Mouse (Mus musculus) embryo, embryonic 10.5 days (tissue): ENCODE measurements around the gene Car1.
"Not testable (repeated sequence)": the region's sequence is repeated elsewhere in the genome, so short reads cannot be mapped to it uniquely, and the experiment has no call there.

Source experiments
- DNase-seq: peaks from one replicate; pipeline ENCODE4 v3.0.0-alpha.2; 2015; ENCODE audit warnings: low spot score

Gene Car1

DNA sequence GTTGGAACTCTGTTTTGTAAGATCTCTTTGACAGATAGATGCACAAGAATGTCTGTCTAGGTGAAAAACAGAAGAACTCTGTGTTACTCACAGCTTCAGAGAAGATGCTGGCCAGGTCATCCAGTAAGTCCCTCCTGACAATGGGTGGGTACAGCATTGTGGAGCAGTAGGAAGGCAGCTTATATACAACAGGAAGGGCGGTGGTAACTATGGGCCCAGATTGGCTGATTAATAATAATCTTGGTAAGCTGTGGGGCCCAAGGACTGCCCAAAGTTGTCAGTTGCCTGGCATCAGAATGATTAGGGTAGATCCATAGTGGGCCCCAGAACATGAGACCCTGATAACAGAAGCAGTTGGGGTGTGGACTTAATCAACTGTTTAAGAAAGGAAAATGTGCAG, at the start of gene Car1:
Car1 (minus strand) TSS at position 158 of the 400 bp plus-strand sequence.
- no peak for DNase-seq

DNA sequence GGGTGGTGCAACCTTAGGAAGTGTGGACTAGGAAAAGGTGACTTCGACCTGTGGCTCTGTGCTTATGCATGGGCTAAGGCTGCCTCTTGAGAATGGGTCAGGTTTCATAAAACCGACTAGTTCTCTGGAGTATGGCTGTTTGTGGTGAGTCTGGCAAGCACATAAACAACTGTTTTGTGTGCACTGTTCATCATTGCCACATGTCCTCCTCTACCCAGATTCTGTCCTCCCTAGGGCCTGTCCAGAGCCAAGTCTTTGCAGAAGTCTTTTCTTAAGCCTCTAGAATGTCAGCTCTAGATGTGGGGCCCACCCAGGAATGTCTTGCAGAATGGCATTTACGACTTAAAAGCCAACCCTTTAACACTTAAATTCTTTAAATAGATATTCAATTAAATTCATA, 49.7 kb upstream of the Car1 start:
- DNase-seq: no peak

- no peak for DNase-seq
Measured at GRCm38 (mm10) chr3:14854446-14854845, 46.3 kb upstream of the Car1 start.

DNA sequence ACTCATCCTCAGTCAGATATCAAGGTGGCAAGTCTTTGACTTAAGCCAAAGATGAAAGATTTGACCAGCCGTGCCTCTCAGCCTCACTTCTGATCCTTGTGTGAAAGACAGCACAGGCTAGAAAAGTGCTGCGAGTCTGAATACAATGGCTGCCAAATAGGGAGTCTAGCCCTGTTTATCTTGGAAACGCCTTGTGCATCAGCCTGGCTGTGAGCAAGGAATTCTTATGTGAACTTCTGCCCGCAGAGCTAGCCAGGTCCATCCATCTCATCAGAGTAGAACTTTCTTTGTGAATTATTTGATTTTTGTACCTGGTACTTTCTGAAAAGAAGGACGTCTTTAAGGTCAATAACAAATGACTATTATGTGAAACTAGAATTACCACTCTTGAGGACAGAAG, 45.8 kb upstream of the Car1 start:
- no peak for DNase-seq

- no peak for DNase-seq
Measured at GRCm38 (mm10) chr3:14848587-14849254, 40.6 kb upstream of the Car1 start.

GRCm38 (mm10) chr3:14839466-14840118, 31.4 kb upstream of the Car1 start:
- DNase-seq: no peak

- DNase-seq: no peak
Measured at GRCm38 (mm10) chr3:14838936-14839335, 30.8 kb upstream of the Car1 start.

GRCm38 (mm10) chr3:14832766-14833165, 24.6 kb upstream of the Car1 start:
- DNase-seq: no peak

- no peak for DNase-seq
Measured at GRCm38 (mm10) chr3:14831219-14831835, 23.2 kb upstream of the Car1 start.

DNA sequence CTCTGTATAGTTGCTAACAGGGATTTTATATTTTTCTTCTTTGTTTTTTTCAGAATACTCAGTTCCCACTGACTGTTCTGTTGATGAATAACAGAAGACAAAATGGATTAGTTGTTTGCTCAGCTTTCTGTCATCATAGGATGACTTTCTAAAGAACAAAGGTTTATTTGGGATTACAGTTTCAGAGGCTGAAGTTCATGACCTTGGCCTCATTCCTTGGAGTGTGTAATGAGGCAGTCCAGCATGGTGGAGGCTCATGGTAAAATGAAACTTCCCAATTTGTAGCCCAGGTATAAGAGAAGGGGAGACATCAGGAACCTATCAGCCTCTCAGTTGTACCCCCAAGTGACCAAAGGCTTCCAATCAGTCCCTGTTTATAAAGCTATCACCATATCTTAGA, 20.7 kb upstream of the Car1 start:
- no peak for DNase-seq

DNA sequence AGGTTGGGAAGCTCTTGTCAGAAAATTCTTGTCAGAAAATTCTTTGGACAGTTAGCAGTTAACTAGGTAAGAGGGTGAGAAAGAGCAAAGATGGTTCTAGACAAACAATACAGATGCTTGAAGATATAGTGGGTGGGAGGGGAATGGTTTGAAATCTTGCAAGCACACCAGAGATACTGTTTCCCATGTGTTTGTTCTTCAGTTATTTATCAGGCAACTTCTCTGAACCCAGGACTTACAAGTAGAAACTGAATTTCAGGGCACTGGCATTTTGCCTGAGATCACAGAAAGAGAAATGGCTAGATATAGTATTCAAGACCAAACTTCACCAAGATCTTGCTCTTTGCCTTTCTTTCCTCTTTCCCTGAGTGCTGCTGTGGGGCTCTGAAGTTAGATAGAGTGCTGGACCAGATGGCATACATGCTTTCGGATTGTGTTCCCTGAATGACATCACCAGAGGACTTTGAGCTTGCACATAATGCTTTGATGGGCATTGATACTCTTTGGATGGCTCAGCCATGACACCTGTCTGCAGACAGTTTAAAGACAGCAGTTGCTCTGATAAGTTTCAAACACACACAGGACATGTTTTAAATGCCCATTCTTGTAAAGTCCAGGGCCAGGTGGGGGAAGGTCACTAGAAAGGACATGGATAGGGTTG, 11.8 kb upstream of the Car1 start:
- no peak for DNase-seq

DNA sequence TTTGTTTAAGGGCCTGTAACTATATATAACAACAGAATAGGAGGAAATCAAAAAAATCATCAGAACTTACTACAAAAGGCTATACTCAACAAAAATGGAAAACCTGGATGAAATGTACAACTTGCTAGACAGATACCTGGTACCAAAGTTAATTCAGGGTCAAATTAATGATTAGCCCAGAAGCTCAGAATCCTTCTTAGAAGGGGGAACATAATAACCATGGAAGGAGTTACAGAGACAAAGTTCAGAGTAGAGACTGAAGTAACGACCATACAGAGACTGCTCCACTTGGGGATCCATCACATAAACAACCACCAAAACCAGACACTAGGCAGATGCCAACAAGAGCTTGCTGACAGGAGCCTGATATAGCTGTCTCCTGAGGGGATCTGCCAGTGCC, 7.2 kb upstream of the Car1 start:
- not testable (repeated sequence) for DNase-seq

- DNase-seq: no peak
Measured at GRCm38 (mm10) chr3:14806702-14807101, 1.5 kb downstream of the Car1 start.

GRCm38 (mm10) chr3:14805962-14806361, 2.2 kb downstream of the Car1 start:
- no peak for DNase-seq

DNA sequence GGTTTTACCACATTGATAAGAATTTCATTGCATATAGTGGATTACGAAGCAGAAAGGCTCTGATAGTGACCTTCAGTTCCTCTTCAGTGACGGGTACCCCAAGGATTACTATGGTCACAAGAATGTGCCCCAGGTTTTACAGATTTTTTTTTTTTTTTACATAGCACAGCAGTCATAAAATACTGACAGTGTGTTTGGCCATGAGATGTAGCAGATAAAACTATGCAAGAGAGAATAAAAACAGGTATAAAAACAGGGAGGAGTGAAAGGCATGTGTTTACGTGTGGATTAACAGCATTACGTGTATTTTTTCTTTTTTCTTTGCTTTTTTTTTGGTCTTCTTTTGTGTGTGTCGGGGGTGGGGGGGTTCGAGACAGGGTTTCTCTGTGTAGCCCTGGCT, 3.3 kb downstream of the Car1 start:
- no peak for DNase-seq

DNA sequence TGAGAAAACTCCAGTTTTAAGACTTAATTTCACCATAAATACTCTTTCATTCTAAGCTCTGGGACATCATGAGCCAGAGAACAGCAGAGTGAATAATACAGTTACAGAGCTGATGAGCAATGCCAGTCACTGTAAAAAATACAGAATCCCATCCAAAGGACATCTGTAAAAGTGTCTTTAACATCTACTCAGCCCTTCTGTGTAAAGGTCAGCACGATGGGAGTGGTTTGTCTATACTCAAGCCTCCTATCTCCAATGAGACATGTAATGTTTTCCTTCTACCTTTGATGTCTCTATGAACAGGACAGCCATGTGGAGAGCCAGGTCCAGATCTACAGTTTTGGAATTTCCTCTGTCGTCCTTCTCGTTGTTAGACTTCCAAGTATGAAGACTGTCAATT, 11.1 kb downstream of the Car1 start:
- no peak for DNase-seq

DNA sequence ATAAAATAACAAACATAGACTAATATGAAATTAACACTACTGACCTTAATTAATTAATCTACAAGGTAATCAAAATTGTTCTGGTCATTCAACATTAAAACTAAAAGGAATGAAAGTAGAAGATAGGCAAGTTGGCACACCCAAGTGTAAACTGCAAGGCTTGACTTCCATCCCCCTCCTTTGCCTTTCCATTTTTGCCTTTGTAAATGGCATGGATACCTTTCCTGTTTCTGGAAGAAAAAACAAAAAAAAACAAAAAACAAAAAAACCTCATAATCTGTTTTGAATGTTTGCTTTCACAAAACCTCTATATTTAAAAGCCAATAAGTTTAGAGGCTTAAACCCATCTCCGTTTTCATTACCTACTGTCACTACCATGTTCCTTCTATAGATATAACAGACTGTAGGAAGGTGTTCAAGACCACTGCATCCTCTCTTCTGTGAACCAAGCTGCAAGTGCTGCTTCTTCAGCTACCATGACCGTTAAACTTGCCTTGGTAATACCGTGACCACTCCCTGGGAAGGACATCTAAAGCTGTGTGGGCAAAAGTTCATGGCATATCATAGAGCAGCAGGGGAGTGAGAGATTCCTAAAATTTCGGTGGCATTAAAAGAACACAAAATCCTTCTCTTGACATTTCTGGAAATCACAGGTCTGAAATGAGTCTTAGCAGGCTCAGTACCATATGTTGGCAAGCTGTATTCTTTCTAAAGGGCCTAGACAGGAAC, 12.7 kb downstream of the Car1 start:
- no peak for DNase-seq

DNA sequence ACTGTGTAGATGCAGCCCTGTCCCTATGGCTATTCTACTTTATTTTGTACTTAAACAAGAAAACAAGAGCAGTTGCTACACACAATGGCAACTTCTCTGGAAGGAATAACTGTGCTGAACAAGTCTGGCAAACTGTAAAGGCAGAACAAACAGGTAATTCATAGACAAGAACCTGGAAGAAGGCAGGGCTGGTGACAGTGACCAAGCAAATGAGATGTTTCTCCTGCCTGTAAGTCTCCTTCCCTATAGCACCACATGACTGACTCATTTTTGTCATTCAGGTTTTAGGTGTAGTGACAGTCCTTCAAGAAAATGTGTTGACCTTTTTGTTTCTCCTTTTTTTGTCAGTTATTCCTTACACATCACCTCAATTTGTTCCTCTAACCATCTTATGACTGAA, 16.1 kb downstream of the Car1 start:
- no peak for DNase-seq

- DNase-seq: no peak
Measured at GRCm38 (mm10) chr3:14787607-14788006, 20.6 kb downstream of the Car1 start.

DNA sequence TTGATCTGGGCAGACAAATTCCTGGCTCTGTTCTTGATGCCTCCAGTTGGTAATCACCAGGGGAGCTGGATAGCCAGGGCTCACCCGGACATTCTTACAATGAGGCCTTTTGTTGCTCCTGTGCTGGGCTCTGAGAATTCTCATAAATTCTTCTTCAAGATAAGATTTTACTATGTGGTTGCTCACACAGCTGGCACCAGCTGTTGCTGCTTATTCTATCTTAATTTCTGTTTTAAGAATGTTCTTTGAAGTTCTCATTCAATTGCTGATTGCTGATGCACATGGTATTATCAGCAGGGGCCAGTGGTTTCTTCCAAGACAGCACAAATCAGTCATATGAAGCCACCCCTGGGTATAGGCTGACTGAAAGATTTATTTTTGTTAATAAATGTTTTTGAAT, 21.0 kb downstream of the Car1 start:
- no peak for DNase-seq

GRCm38 (mm10) chr3:14786551-14787079, 21.6 kb downstream of the Car1 start:
- DNase-seq: no peak

DNA sequence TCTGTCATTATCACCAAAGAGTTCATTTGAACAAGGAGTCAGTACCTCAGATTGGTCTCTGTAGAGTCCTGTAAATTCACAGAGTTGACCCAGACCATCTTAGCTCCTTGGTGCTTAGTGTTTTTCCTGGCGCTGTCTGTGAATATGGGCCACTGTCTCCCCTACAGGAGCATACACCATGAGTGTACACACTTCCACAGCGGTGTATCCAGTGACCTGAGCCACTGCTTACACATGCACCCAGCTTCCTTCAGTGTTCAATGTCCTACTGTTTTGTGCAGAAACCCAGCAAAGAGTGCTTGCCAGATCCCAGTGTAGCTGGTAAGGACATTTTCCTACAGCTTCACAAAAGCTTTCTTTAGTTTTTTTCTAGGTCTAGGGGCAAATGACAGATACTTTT, 22.8 kb downstream of the Car1 start:
- DNase-seq: no peak
